Mouse (Mus musculus): ENCODE measurements around the gene Chml.
A peak's percentile ranks its signal among the peaks of the same experiment; 100 is the strongest.

Gene Chml

DNA sequence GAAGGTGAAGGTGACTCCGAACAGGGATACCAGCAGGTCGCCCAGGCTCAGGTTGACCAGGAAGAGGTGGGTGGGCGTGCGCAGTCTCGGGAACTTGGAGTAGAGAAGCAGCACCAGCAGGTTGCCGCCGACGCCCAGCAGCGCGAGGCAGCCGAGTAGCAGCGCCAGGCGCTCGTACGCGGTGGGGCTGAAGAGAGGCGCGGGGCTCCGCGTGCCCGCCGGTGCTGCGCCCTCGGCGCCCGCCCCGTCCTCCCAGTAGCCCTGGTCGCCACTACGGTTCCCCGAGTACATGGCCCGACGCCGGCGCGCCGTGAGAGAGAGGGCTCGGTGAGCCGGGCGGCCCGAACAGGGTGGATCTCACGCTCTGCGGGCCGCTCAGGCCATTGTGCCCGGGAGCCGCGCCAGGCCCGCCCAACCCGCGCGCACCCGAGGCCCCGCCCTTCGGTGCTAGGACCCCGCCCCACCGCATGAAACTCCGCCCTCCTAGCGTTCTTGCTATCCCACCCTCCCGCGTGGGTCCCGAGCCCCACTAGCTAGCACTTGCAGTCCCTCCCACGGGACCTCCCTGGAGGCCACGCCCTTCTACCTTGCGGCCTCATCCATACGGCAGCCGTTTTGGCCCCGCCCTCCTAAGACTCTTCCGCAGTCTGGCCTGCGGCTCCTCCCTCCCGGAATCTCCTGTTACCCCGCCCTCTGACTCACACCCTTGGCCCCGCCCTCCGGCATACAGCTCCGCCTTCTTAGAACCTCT, at the start of gene Chml, which contains the start of gene Opn3:
TSS of gene Chml (minus strand) at position 656 of the 751 bp plus-strand sequence.
TSS of gene Opn3 (minus strand) at position 531 of the 751 bp plus-strand sequence.
- DNase-seq (ENCODE audit: low spot score): peak; percentile 92

DNA sequence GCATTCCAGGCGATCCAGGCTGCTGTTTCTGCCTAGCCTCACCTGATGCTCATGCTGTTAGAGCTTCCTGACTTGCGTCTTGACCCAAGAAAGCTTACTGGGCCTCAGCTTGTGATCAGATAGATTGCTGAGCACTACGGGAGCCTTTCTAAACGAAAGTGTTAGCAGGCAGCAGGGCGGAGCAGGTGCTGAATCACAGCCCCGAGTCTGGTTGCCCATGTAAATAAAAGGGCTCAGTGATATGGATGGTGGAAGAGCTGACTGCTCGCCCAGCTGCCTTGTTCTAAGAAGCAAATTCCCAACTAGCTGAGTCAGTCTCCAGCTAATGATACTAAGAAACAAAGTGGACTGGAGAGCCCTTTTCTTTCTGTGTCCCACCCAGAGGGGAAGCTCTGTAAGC, 33.1 kb upstream of the Chml start:
- DNase-seq (ENCODE audit: low spot score): no peak

GRCm38 (mm10) chr1:175716832-175717231, 24.1 kb upstream of the Chml start:
- DNase-seq (ENCODE audit: low spot score): no peak

DNA sequence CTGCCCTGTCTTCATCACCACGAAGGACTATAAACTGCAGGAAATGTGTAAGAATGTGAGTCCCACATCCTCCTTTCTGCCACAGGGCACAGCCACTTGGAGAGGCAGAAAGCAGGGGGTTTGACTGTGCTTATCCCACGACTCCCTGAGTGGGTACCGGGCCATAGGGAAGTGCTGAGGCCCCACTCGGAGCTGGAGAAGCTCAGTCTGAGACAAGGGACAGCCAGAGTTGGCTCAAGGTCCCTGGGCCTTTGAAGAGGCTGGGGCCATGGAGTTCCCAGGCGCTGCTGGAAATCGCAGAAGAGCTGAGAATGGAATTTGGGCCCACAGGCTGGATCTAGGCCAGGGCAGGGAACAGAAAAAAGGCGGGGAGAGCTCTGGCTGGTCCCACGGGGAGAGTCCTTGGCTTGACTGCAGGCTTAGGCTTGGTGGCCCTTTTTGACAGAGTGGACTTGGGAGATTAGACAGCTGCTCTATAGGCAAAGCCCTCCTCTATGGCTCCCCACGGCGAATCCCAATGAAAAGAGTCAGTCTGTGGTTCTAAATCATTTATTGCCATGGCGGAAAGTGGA, 19.7 kb upstream of the Chml start:
- DNase-seq (ENCODE audit: low spot score): no peak

DNA sequence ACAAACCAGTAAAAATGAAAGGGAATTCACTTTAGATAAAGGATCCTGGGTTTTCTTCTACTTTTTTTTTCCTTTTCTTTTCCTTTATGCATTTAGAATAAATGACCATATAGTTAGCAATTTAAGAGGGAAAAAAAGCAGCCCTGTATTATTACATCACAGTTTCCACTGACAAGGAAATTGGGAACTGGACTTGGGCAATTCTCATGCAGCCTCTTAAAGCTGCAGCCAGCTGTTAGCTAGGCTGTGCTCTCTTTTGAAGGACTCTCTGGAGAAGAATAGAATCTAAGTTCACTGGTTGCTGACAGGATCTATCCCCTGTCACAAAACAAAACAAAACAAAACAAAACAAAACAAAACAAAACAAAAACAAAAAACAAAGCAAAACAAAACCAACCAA, 15.3 kb upstream of the Chml start:
- DNase-seq (ENCODE audit: low spot score): no peak

GRCm38 (mm10) chr1:175707599-175707998, 14.9 kb upstream of the Chml start:
- DNase-seq (ENCODE audit: low spot score): no peak

DNA sequence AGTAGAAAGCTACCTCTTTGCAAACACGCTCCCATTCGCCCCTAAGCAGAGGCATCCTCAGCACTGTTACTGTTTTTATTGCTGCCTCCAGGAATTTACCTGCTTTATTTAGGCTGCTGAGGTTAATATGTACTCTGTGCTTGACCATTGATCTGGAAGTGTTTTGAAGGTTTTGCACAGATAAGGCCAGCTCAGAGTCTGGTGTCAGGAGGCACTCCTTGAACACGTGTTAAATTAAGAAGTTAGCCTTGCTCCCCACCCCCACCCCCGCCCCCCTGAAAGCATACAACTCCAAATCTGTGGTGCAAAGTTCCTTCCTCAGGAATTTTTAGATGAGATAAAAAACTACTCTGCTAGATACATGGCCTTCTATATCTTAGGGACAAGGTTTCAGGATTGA, 8.4 kb upstream of the Chml start:
- DNase-seq (ENCODE audit: low spot score): no peak

GRCm38 (mm10) chr1:175699796-175700195, 7.1 kb upstream of the Chml start:
- DNase-seq (ENCODE audit: low spot score): no peak

DNA sequence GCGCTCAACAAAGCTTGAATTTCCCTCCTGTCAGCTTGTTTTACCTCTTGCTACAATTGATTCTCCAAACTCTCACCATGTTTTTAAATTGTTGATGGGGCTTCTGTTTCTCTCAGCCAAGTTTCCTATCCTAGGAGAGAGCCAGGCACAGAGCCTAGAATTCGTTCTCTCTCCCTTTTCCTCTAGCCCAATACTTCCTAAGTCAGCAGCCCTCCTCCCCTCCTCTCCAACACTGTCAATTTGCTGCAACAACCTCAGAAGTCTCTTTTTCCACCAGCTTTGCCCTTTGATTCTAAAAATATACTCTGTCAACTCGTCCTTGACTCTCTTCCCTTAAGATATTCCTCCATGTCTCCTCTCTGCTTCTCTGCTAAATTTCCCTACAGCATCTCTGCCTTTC, 6.7 kb upstream of the Chml start:
- no peak for DNase-seq (ENCODE audit: low spot score)

- no peak for DNase-seq (ENCODE audit: low spot score)
Measured at GRCm38 (mm10) chr1:175698293-175698692, 5.6 kb upstream of the Chml start, which contains the start of gene Wdr64. Gene Wdr64 (plus strand): TSS chr1:175698593.

DNA sequence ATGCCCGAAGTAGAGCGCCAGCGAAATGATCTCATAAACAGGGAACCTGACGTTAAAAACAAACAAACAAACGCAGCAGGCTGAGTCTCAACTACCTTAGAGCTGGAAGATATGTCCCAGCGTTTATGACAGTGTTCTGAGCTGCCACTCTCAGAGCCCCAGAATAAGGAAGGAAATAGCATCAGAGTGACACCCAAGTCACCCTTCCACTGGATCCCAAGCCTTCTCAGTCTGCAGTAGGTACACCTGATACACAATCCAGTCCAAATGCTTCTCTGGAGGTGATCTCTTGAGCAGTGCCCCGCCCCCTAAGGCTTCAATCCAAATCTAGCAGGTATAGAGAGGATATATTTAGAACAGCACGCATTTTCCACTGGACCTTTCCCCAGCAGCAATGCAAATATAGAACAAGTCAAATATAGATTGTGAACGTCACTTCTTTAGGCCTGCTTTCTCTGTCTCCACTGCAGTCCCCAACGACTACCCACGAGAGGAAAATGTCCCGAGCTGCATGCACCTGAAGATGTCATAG, 794 bp upstream of the Chml start:
- DNase-seq (ENCODE audit: low spot score): no peak

DNA sequence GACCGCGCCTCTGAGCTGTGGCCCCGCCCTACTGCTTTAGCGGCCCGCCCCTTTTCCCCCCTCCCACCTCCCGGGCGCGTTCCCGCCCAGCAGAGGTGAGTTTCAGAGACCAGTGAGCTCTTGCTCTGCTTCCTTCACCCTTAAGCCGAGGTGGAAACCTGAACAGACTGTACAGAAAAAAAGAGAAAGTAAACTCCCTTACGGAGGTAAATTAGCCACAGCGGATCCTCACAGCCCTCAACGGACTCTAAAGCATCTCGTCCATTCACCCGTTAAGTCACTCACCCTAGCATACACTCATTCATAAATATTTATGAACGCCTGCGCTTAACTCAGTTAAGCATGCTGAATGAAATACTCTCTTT, 278 bp upstream of the Chml start:
- no peak for DNase-seq (ENCODE audit: low spot score)

- DNase-seq (ENCODE audit: low spot score): no peak
Measured at GRCm38 (mm10) chr1:175691686-175692245, 935 bp downstream of the Chml start.

- DNase-seq (ENCODE audit: low spot score): no peak
Measured at GRCm38 (mm10) chr1:175680995-175681394, 11.7 kb downstream of the Chml start.

DNA sequence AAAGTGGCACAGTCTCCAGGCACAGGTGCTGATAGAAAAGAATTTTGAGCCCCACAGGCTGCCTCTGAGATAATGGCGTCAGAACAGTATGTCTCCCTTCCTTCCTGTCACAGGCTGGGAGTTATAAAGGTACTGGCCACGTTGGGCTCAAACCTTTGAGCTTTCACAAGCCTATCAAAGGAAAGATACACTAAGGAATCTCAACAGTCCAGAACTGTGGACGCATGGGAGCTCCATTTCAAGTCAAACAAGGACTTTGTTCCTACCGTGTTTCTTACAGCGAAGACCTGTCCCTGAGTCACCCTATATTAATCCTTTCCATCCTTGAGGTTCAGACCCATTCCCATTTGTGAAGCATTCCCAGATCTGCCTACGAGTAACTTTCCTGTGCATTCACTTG, 15.2 kb downstream of the Chml start:
- no peak for DNase-seq (ENCODE audit: low spot score)

DNA sequence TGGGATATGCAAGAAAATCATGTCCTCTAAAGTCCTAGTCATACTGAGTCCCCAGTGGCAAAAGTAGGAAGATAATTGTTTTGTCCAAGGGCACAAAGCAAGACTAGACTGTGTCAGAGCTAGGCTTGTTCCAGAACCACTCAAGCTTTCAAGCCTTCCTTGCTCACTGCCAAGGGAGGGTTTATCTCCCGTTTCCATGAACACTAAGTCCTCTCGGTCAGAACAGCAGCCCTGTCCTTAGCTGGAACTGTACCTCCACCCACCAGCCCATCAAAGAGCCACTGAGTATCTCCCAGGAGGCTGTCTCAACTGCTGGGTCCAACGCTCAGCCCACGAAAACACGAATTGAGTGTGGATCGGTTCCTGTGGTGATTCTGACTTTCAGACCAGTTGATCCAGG, 17.6 kb downstream of the Chml start:
- DNase-seq (ENCODE audit: low spot score): no peak

DNA sequence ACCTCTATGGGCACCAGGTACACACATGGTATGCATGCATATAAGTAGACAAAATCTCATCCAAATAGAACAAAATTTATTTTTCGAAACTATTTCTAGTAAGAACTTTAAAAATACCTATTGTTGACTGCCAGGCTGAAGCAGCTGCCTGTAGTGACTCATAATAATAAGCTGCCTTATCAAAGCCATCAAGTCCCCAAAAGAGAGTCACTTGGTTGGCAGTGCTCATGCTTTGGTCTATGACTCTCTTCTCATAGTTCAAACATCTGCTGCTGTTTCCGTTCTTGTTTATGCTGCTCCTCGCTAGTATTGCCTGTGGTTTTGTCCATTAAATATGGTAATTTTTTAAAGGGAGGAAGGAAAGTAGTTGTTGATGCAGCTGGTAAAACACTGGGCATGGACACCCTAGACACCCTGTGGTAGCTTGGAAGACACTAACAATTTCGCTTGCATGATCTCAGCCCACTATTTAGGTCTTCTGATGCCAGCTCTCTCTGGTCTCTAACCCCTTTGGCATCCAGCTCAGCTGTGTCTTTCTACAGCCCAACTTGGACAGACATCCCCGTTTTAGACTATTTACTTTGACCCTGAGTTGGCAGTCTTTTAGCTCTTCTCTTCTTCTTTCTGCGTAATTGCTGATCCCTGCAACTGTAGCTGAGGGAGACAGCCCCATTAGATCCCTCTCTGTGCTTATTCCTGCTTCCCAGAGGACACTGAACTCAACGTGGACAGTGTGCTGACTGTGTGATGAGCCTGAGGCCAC, 19.0 kb downstream of the Chml start:
- no peak for DNase-seq (ENCODE audit: low spot score)

DNA sequence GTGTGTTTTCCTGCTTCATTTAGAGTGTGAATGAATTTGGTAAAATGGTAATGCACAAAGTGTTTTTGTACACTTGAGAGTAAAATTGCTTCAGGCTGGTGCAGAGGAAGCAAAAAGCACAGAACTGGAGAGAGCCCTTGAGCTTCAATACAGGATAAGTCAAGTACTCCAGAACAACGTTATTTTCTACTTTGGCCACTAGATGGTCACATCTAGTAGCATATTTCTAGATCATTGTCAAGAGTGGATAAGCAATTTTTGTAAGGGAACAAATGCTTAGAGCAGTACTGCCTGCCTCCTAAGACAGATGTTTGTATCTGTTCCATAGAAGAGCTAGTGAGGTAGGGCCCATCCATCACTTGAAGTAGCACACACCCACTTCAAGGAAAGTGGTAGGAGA, 21.1 kb downstream of the Chml start:
- DNase-seq (ENCODE audit: low spot score): no peak

DNA sequence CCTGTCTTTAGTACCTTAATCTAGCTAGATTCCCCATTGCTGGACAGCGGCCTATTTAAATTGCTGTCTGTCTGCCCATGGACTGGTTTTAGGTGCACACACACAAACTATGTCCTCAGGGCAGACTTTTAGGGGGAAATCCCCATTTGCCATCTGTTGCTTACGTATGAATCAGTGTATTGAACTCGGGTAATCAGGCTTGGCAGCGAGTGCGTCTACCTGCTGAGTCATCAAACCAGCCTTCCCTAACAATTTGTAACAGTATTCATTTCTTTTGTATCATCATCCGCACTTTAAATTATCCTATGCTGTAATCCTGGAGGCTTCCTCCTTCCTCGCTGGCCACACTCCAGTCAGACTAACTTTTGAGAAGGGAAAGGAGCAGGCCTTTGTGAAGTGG, 22.7 kb downstream of the Chml start:
- DNase-seq (ENCODE audit: low spot score): no peak

- DNase-seq (ENCODE audit: low spot score): no peak
Measured at GRCm38 (mm10) chr1:175669456-175669855, 23.2 kb downstream of the Chml start.

- no peak for DNase-seq (ENCODE audit: low spot score)
Measured at GRCm38 (mm10) chr1:175668666-175669405, 23.9 kb downstream of the Chml start.

DNA sequence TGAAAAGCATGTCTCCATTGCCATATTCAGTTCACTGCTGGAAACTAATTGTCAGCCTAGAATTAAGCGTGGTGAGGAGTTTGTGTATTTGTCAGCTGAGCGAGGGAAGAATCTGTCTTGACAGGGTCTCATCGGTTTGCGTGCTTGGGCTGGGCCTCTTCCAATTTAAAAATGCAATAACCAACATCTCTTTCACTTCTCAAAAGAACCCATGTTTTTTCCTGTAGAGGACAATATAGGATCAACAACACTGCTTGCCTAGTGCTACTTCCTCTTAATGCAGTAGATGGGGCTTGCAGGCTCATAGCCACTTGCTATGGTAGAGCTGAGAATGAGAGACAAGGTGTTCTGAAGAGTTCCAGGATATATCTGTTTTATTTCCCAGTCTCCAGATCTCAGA, 32.8 kb downstream of the Chml start:
- DNase-seq (ENCODE audit: low spot score): no peak

Data from layer of hippocampus, adult 9-10 months (tissue).